Mouse (Mus musculus) stomach, embryonic 14.5 days (tissue): ENCODE results near the gene Celf5. TPM values are rescaled to one million over a fixed set of nuclear protein-coding genes. Genes with fewer than 3 reads are reported as not detected.

Source experiments
- ATAC-seq: fragments of 200-750 bp; cut with Nextera tagmentation; 2 replicates; pipeline ENCODE4 v1.8.0; 2017; ENCODE audit warnings: low read depth, moderate TSS enrichment; ENCODE audit not compliant: insufficient number of reproducible peaks, insufficient read depth, low FRiP score
- H3K27ac ChIP-seq: fragments of 300-500 bp; sonication (generic); 2 replicates; pipeline ENCODE4 v1.5.1; 2014; ENCODE audit warnings: mild to moderate bottlenecking, low read length, moderate library complexity, mixed read lengths
- H3K27me3 ChIP-seq: fragments of 300-500 bp; sonication (generic); 2 replicates; pipeline ENCODE4 v1.6.1; 2014; ENCODE audit warnings: low read length, control low read depth, mixed read lengths; ENCODE audit not compliant: control insufficient read depth, insufficient read depth
- H3K36me3 ChIP-seq: fragments of 300-500 bp; sonication (generic); 2 replicates; pipeline ENCODE4 v1.6.1; 2014; ENCODE audit warnings: mild to moderate bottlenecking, control low read depth, low read length, moderate library complexity, mixed read lengths; ENCODE audit not compliant: control insufficient read depth, insufficient read depth
- H3K4me1 ChIP-seq: fragments of 300-500 bp; sonication (generic); 2 replicates; pipeline ENCODE4 v1.6.1; 2014; ENCODE audit warnings: low read length, control low read depth, mixed read lengths; ENCODE audit not compliant: control insufficient read depth, insufficient read depth
- H3K4me2 ChIP-seq: fragments of 300-500 bp; sonication (generic); replicated peaks from 2 replicates; pipeline ENCODE4 v1.6.1; 2014; ENCODE audit warnings: low read depth, low read length, control low read depth
- H3K4me3 ChIP-seq: fragments of 300-500 bp; sonication (generic); 2 replicates; pipeline ENCODE4 v1.5.1; 2014; ENCODE audit warnings: low read depth, low read length, control low read depth
- H3K9ac ChIP-seq: fragments of 300-500 bp; sonication (generic); replicated peaks from 2 replicates; pipeline ENCODE4 v1.6.1; 2014; ENCODE audit warnings: low read depth, mild to moderate bottlenecking, control low read depth, low read length, moderate library complexity, mixed read lengths
- H3K9me3 ChIP-seq: fragments of 300-500 bp; sonication (generic); 2 replicates; pipeline ENCODE4 v1.6.1; 2016; ENCODE audit warnings: low read depth, low read length, control low read depth; ENCODE audit not compliant: control insufficient read depth
- WGBS: fragments of 180-500 bp; shearing (Covaris S2); extraction: QIAGEN DNeasy Blood & Tissue Kit; methylation state at CpG from one replicate; pipeline ENCODE4 v1.1.7; 2014; 5-methylcytosine and 5-hydroxymethylcytosine counted together
- polyA plus RNA-seq: library from polyadenylated mRNA; unstranded; fragments of >200 nt; fragmentation: Nextera tagmentation; extraction: Ambion mirVana; gene quantifications from 2 replicates; pipeline ENCODE4 v1.2.1, GENCODE M21; 2014

Celf5 gene
- 1.7 and 2.2 TPM in 2 replicates for polyA plus RNA-seq

- H3K4me2 ChIP-seq: peak within 1 kb of the TSS; percentile 74
- H3K9me3 ChIP-seq: no peaks in the 10 kb centered on the region
- WGBS: under 1% methylated on average over 36 of the region's 36 CpGs
- 0 out of 2 replicates have a peak, but pooled peaks cover 4% of the 10 kb centered on the region for H3K27me3 ChIP-seq
- H3K36me3 ChIP-seq: peaks cover 8% of the 10 kb centered on the region
- H3K27ac ChIP-seq: no peak within 1 kb of the TSS
- peak within 1 kb of the TSS; percentile 36 for H3K4me3 ChIP-seq
- 0 out of 2 replicates have a peak within 1 kb of the TSS, but pooled peaks have one; percentile 21 for H3K9ac ChIP-seq
- no peaks in the 10 kb centered on the region for H3K4me1 ChIP-seq
- peak; percentile 14; the same call in 1 of the 2 replicates for ATAC-seq
Observed at GRCm38 (mm10) chr10:81482533-81482889, at the start of gene Celf5. TSS of gene Celf5 (minus strand) at chr10:81482709.

GRCm38 (mm10) chr10:81526779-81527178 is 44.3 kb upstream of the Celf5 start:
- WGBS: 13% methylated on average over 14 of the region's 14 CpGs
- H3K36me3 ChIP-seq: peaks cover 24% of the 10 kb centered on the region
- no peak overlapping the region for H3K4me2 ChIP-seq
- no peak for ATAC-seq
- H3K4me1 ChIP-seq: 0 out of 2 replicates have a peak, but pooled peaks cover 9% of the 10 kb centered on the region
- no peak overlapping the region for H3K9ac ChIP-seq
- H3K9me3 ChIP-seq: no peaks in the 10 kb centered on the region
- H3K27me3 ChIP-seq: no peaks in the 10 kb centered on the region
- no peak overlapping the region for H3K27ac ChIP-seq
- H3K4me3 ChIP-seq: no peak overlapping the region

- Histone ChIP-seq H3K4me2 (no peak overlapping the region), H3K4me1 (0 out of 2 replicates have a peak, but pooled peaks cover 9% of the 10 kb centered on the region), H3K4me3 (no peak overlapping the region), H3K36me3 (peaks cover 10% of the 10 kb centered on the region), H3K9me3 (no peaks in the 10 kb centered on the region), H3K9ac (no peak overlapping the region), H3K27ac (peak overlapping the region; percentile 39; the same call in 1 of the 2 replicates), H3K27me3 (no peaks in the 10 kb centered on the region)
- ATAC-seq: peak; percentile 15; the same call in 1 of the 2 replicates
- WGBS: 54% methylated on average over 12 of the region's 13 CpGs
Observed at GRCm38 (mm10) chr10:81525017-81525694, 42.6 kb upstream of the Celf5 start.

GRCm38 (mm10) chr10:81524051-81524605 is 41.6 kb upstream of the Celf5 start, which contains the start of gene Gna15:
TSS of gene Gna15 (minus strand) at chr10:81524225.
- H3K27ac ChIP-seq: peak within 1 kb of the TSS; percentile 39
- H3K4me2 ChIP-seq: no peak within 1 kb of the TSS; the same call in 1 of the 2 replicates
- 10% methylated on average over 9 of the region's 9 CpGs for WGBS
- H3K4me3 ChIP-seq: 0 out of 2 replicates have a peak within 1 kb of the TSS, but pooled peaks have one; percentile 8
- no peaks in the 10 kb centered on the region for H3K36me3 ChIP-seq
- no peaks in the 10 kb centered on the region for H3K27me3 ChIP-seq
- ATAC-seq: peak; percentile 34
- H3K9ac ChIP-seq: no peak within 1 kb of the TSS
- H3K4me1 ChIP-seq: 0 out of 2 replicates have a peak, but pooled peaks cover 9% of the 10 kb centered on the region
- H3K9me3 ChIP-seq: no peaks in the 10 kb centered on the region

GRCm38 (mm10) chr10:81523570-81523969 is 41.1 kb upstream of the Celf5 start:
- Histone ChIP-seq H3K4me2 (no peak overlapping the region; the same call in 1 of the 2 replicates), H3K4me3 (0 out of 2 replicates have a peak overlapping the region, but pooled peaks have one; percentile 8), H3K36me3 (no peaks in the 10 kb centered on the region), H3K9ac (no peak overlapping the region), H3K9me3 (no peaks in the 10 kb centered on the region), H3K4me1 (0 out of 2 replicates have a peak, but pooled peaks cover 9% of the 10 kb centered on the region), H3K27ac (peak overlapping the region; percentile 39; the same call in 1 of the 2 replicates), H3K27me3 (no peaks in the 10 kb centered on the region)
- ATAC-seq: no peak
- 18% methylated on average over 19 of the region's 19 CpGs for WGBS

- Histone ChIP-seq H3K36me3 (no peaks in the 10 kb centered on the region), H3K9me3 (no peaks in the 10 kb centered on the region), H3K27ac (no peak overlapping the region), H3K9ac (no peak overlapping the region), H3K27me3 (no peaks in the 10 kb centered on the region), H3K4me1 (0 out of 2 replicates have a peak, but pooled peaks cover 9% of the 10 kb centered on the region), H3K4me2 (no peak overlapping the region; the same call in 1 of the 2 replicates), H3K4me3 (no peak overlapping the region)
- ATAC-seq: no peak
- WGBS: 71% methylated on average over 6 of the region's 6 CpGs
Observed at GRCm38 (mm10) chr10:81523142-81523541, 40.6 kb upstream of the Celf5 start.

GRCm38 (mm10) chr10:81519978-81520365 is 37.5 kb upstream of the Celf5 start:
- H3K9me3 ChIP-seq: no peaks in the 10 kb centered on the region
- no peak for ATAC-seq
- H3K36me3 ChIP-seq: no peaks in the 10 kb centered on the region
- WGBS: 67% methylated on average over 3 of the region's 3 CpGs
- no peak overlapping the region for H3K4me2 ChIP-seq
- no peak overlapping the region for H3K9ac ChIP-seq
- H3K4me3 ChIP-seq: no peak overlapping the region
- H3K27me3 ChIP-seq: no peaks in the 10 kb centered on the region
- no peak overlapping the region for H3K27ac ChIP-seq
- H3K4me1 ChIP-seq: 0 out of 2 replicates have a peak, but pooled peaks cover 9% of the 10 kb centered on the region

- Histone ChIP-seq H3K4me1 (0 out of 2 replicates have a peak, but pooled peaks cover 9% of the 10 kb centered on the region), H3K9me3 (no peaks in the 10 kb centered on the region), H3K4me2 (no peak overlapping the region), H3K9ac (no peak overlapping the region), H3K4me3 (no peak overlapping the region), H3K27me3 (no peaks in the 10 kb centered on the region), H3K36me3 (no peaks in the 10 kb centered on the region), H3K27ac (no peak overlapping the region)
- no peak for ATAC-seq
- 75% methylated on average over 6 of the region's 6 CpGs for WGBS
Observed at GRCm38 (mm10) chr10:81519227-81519977, 36.9 kb upstream of the Celf5 start.
